Mouse (Mus musculus): ENCODE data around the gene Nsun6.
A peak's percentile ranks its signal among the peaks of the same experiment; 100 is the strongest.

Gene Nsun6

DNA sequence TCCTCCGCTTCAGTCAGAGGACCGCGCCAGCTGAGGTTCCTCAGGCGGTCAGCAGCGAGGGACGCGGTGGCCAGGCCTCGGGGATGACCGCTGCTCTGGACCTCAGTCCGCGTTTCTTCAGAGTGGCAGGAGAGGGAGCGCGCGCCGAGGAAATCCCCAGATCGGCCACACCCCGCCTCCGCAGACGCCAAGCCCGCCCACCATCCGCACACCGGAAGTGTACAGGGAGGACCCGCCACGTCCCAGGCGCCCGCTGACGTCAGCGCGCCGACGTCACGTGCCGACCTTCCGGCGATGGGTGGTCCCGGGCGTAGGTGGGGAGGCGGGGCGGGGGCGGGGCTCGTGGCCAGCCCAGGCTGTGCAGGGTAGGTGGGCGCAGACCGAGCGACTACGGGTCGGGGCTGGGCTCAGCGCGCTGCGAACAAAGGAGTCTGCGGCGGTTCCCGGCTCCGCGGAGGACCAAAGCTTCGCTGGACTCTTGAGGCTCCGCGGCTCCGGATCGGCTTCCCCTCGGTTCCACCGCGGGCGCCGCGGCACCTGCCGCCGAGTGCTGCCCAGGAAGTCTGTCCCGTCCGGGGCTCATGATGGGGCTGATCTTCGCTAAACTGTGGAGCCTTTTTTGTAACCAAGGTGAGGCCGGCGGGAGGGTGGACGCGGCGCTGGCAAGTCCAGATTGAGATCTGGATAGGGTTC, at the start of gene Nsun6:
Nsun6 (minus strand) TSS at position 125 of the 693 bp plus-strand sequence.
- DNase-seq (ENCODE audit: low spot score): peak; percentile 96

- no peak for DNase-seq (ENCODE audit: low spot score)
Observed at GRCm38 (mm10) chr2:15104386-15104785, 49.5 kb upstream of the Nsun6 start.

DNA sequence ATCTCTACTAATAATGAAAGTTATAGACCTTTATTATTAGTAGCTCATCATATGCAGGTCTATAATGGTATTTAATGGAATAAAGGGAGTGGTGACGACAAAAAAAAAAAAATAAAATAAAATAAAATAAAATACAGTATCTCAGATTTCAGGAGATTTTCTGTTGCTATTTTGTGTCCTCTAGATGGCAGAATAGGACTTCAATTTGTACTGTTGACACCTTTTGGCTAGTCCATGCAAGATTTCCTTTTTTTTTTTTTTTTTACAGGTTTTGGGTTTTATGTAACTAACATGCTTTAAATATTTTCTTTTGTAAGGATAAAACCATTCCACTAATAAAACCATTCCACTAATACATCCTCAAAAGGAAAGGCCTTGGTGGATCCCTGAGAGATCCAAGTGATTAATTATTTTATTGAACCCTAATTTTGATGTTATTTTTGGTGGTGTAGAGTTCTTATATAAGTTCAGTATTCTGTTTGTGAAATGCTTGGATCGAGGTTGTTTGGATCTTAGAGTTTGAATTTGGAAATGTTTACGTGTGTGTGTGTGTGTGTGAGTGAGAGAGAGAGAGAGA, 41.7 kb upstream of the Nsun6 start:
- no peak for DNase-seq (ENCODE audit: low spot score)

- DNase-seq (ENCODE audit: low spot score): no peak
Observed at GRCm38 (mm10) chr2:15087308-15087707, 32.4 kb upstream of the Nsun6 start.

DNA sequence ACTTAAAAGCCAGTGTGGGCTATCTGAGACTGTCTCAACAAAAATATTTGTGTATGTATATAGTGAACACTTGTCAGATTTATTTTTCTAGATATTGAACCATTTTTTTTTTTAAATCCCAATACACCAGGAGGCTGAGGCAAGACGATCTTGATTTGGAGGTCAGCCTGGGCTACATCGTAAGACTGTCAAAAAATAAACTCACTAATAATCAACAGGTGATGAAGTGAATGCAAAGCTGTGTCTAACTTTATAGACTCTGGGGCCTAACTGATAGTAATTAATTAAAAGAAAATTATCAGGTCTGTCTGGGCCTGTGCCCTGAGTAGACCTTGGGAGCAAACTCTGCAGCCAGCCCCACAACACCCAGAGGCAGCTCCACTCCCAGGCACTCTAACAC, 28.8 kb upstream of the Nsun6 start:
- DNase-seq (ENCODE audit: low spot score): no peak

DNA sequence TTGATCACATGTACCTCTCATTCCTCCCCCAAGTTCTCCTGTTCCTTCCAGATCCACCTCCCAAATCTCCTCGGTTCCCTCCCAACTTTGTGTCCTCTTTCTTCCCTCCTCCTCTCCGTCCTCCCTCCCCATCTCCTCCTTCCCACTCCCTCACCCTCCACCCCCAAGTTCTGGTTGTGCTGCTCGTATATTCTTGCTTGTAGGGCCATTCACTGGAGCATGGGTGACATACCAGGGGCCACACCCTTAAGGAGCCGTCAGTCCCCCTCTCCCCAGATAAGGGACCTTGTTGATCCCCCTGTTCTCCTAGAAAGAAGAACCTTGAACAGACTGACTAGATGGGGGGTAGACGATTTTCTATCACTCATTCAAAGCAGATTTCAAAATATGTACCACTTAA, 12.2 kb upstream of the Nsun6 start:
- DNase-seq (ENCODE audit: low spot score): no peak

DNA sequence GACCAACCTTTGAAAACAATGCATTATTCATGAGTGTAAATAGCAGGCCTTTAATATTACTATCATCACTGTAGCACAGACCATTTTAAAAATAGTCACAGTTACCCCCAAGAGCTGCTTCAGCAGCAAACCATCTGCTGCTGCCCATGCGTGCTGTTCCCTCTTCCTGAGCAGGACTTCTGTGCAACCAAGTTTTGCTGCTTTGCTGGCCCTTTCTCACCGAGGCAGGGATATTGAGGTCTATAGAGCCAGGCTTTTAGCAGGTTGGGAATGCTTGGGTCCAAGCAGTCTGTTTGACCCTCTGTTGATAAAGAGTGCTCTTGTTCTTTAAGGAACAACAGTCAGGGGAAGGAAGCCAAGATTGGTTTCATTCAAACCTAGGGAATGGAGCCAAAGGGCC, 10.6 kb upstream of the Nsun6 start:
- DNase-seq (ENCODE audit: low spot score): no peak

- DNase-seq (ENCODE audit: low spot score): no peak
Observed at GRCm38 (mm10) chr2:15064380-15065269, 9.8 kb upstream of the Nsun6 start.

- no peak for DNase-seq (ENCODE audit: low spot score)
Observed at GRCm38 (mm10) chr2:15063815-15064214, 8.9 kb upstream of the Nsun6 start.

DNA sequence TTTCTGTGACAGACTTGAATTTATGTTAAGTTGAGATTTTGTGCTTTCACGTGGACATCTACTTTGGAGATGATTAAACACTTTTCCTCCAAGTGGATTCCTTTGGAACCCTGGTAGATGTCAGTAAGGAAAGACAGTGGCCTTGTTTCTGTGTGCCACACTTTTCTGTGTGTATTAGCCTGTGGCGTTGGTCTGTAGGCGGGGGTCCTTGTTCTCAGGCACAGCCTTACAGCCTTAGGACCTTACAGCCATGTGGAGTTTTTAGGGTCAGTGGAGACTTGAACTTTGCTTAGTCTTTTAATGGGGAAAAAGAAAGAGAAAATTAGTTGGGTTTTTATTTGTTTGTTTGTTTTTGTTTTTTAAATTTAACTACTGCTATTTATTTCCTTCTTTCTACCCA, 6.0 kb upstream of the Nsun6 start:
- DNase-seq (ENCODE audit: low spot score): no peak

DNA sequence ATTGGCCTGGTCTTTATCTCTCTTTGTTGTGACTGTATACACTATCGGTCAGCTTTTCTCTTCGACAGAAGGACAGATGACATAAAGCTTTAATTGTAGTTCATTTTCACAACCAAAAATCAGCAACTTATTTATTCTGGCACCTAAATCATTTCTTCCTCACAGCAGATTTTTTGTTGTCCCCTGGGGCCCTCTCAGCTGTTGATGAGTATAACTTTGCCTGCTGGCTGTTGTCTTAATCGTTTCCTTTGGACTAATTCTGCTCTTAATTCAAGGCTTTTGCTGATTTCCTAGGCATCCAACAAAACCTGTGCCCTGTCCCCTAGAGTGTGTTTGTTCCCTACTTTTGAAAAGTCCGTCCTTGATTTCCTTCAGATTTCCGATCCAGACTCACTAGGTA, 3.4 kb upstream of the Nsun6 start:
- DNase-seq (ENCODE audit: low spot score): no peak

DNA sequence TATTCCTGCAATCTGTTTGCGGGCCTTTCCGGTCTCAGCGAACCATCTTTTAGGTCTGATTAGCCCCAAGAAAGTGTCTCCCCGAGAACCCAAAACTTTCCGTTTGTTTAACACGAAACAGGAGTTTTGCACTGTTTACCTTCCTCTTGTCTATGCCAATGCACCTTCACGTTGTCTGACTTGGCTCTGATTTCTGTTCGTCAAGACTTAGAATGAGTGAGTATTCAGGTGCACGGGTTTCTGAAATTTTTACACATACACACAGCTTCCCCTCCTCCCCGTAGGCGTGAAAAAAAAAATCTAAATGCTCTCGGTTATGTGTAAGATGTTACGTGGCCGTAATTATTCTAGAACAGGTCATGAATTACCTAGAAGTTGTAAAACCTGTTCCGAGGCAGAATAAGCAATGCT, 877 bp upstream of the Nsun6 start:
- DNase-seq (ENCODE audit: low spot score): no peak

- DNase-seq (ENCODE audit: low spot score): no peak
Observed at GRCm38 (mm10) chr2:15054496-15054895, 373 bp downstream of the Nsun6 start.

- DNase-seq (ENCODE audit: low spot score): peak; percentile 84
Observed at GRCm38 (mm10) chr2:15049117-15049873, 5.6 kb downstream of the Nsun6 start, which contains the start of gene Arl5b. Gene Arl5b, plus strand, starts transcription at chr2:15049395.

DNA sequence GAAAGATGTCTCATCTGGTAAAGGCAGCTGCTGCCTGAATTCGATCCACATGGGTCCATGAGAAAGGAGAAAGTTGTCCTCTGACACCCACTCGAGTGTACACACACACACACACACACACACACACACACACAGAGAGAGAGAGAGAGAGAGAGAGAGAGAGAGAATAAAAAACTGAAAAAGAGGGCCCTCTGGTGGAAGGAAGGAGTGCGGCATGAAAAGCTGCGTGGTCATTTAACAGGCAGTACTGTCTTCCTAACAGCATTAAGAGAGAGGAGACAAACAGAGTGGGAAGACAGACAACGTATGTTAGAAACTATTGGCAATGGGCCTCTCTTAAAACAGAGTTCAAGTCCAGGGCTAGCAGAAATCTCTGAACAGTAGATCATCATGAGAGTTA, 14.5 kb downstream of the Nsun6 start:
- DNase-seq (ENCODE audit: low spot score): no peak

DNA sequence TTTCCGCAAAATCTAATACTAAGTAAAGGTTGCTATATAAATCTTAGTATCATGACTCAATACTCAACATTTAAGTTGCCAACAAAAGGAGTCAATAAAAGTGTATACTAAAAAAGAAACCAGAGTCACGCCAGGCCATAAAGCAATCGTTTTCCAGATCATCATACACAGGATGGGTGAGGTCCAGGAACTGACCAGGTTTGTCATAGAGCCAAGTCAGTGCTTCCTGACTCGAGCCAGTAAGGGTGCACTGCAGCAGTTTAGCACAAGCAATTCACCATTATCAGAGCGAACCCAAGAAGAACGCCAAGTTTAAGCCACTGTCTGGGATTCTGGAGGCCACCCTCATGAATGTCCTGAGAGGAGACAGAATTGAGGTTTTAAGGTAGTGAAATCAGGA, 16.2 kb downstream of the Nsun6 start:
- DNase-seq (ENCODE audit: low spot score): no peak

DNA sequence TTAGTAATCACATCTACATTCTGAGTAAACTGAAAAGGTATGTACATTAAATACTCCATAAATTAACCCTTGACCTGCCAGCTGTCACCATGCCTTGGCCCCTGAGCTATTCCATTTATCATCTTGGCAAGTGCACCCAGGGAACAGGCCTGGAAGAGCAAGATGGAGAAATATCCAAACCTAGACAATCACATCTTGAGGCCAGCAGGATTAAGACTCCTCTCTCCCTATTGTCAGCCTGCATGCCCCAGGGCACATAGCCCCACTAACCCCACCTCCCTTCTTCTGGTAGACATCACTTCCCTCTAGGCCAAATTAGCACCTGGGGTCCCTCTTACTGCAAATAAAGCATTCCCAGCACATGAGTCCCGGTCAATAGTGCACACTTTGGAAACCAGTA, 27.1 kb downstream of the Nsun6 start:
- no peak for DNase-seq (ENCODE audit: low spot score)

GRCm38 (mm10) chr2:15026817-15027216, 28.1 kb downstream of the Nsun6 start:
- DNase-seq (ENCODE audit: low spot score): no peak

GRCm38 (mm10) chr2:15008072-15008471, 46.8 kb downstream of the Nsun6 start:
- DNase-seq (ENCODE audit: low spot score): no peak

- no peak for DNase-seq (ENCODE audit: low spot score)
Observed at GRCm38 (mm10) chr2:15007531-15007930, 47.3 kb downstream of the Nsun6 start.

- no peak for DNase-seq (ENCODE audit: low spot score)
Observed at GRCm38 (mm10) chr2:14997836-14998235, 57.0 kb downstream of the Nsun6 start.

DNA sequence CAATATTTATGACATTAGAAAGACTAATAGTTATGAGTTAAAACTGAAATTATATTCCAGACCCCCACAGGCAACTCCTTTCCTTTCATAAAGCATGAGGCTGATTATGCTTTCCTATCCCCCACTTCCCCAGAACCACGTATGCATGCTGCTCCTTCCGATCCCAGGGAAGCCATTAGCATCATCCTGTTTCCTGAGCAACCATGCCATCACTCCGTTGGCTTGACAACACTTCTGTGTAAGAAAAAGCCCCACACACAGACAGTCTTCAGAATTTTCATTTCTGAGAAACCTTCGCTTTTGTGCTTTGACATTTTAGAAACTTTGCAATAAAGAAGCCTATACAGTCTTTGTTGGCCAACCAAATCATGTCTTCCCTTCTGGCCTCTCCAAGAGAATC, 58.8 kb downstream of the Nsun6 start:
- DNase-seq (ENCODE audit: low spot score): no peak

All from ovary, adult 18-20 months (tissue).